Comparison of ENCODE assay signal across 20 mouse cellular contexts in the genomic region with DNA sequence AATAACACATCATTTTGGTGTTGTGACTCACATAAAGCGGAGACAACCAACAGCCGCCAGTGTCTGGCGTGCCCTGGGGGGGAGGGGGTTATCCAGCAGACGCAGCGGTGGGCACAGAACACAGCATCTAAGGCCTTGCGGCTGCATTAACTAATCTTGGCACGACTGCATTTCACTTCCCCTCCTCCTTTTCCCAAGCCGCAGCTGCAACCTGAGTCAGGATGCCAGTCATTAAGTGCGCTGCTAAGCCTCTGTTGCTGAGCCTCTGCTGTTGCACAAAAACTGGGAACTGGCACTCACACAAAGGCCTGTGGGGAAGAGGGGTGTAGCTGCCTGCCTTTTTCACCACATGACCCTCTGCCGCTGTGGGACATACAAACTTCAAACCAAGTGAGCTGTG.
DNase-seq lines count a peak whose midpoint lies in the region; ATAC-seq and TF ChIP-seq lines count a peak whose summit lies in the region.
"Had no signal": no experiment of that assay in that cellular context is flagged by ENCODE, and none has a peak within 500 bp of the region (broad histone marks: within the 10 kb centered on the region; RNA-seq: fewer than 3 reads in every experiment).

No protein-coding gene starts in this region.

- no peaks in the 10 kb centered on the region for H3K4me1 ChIP-seq in forebrain, embryonic 12.5 days
- no peaks in the 10 kb centered on the region for H3K4me1 ChIP-seq in forebrain, embryonic 16.5 days (replicated peaks; ENCODE audit: control insufficient read depth, insufficient read depth, low read length)
- H3K4me1 ChIP-seq in midbrain, embryonic 11.5 days (ENCODE audit: control insufficient read depth, insufficient read depth, low read length) = no peaks in the 10 kb centered on the region
- H3K4me1 ChIP-seq in midbrain, embryonic 15.5 days = no peaks in the 10 kb centered on the region
- H3K4me1 ChIP-seq in midbrain, embryonic 14.5 days (ENCODE audit: control insufficient read depth, insufficient read depth, low read length) = no peaks in the 10 kb centered on the region
- no peaks in the 10 kb centered on the region for H3K4me1 ChIP-seq in lung, adult 2 months (ENCODE audit: control insufficient read depth, insufficient read depth, low read length)
- H3K4me1 ChIP-seq: embryonic facial prominence, embryonic 15.5 days; heart, embryonic 10.5 days; limb, embryonic 12.5 days; liver, embryonic 15.5 days had no signal

- no peaks in the 10 kb centered on the region for H3K9me3 ChIP-seq in forebrain, embryonic 12.5 days
- H3K9me3 ChIP-seq in forebrain, embryonic 16.5 days (ENCODE audit: control insufficient read depth, low read length) = no peaks in the 10 kb centered on the region
- H3K9me3 ChIP-seq in midbrain, embryonic 11.5 days (ENCODE audit: control insufficient read depth, low read length) = no peaks in the 10 kb centered on the region
- H3K9me3 ChIP-seq in midbrain, embryonic 15.5 days = no peaks in the 10 kb centered on the region
- H3K9me3 ChIP-seq in midbrain, embryonic 14.5 days (ENCODE audit: control insufficient read depth, low read length) = no peaks in the 10 kb centered on the region
- H3K9me3 ChIP-seq: embryonic facial prominence, embryonic 15.5 days; heart, embryonic 10.5 days; limb, embryonic 12.5 days; liver, embryonic 15.5 days had no signal

- no peak for TF ChIP-seq CTCF in brain, embryonic 14.5 days (IDR thresholded peaks at IDR 0.05; ENCODE audit: borderline replicate concordance, extremely low read depth, insufficient read depth, insufficient read length)
- no peak for TF ChIP-seq CTCF in lung, adult 2 months (IDR thresholded peaks at IDR 0.05; ENCODE audit: insufficient read depth, low read length)

- no peaks in the 10 kb centered on the region for H3K36me3 ChIP-seq in forebrain, embryonic 12.5 days (replicated peaks)
- no peaks in the 10 kb centered on the region for H3K36me3 ChIP-seq in forebrain, embryonic 16.5 days (ENCODE audit: control insufficient read depth, insufficient read depth)
- H3K36me3 ChIP-seq in midbrain, embryonic 11.5 days (ENCODE audit: control insufficient read depth, insufficient read depth, low read length) = no peaks in the 10 kb centered on the region
- H3K36me3 ChIP-seq in midbrain, embryonic 15.5 days (replicated peaks) = no peaks in the 10 kb centered on the region
- H3K36me3 ChIP-seq in midbrain, embryonic 14.5 days (ENCODE audit: control insufficient read depth, insufficient read depth, low read length) = no peaks in the 10 kb centered on the region
- H3K36me3 ChIP-seq: embryonic facial prominence, embryonic 15.5 days; heart, embryonic 10.5 days; limb, embryonic 12.5 days; liver, embryonic 15.5 days had no signal

- H3K4me3 ChIP-seq in forebrain, embryonic 12.5 days (replicated peaks) = no peak overlapping the region
- no peak overlapping the region for H3K4me3 ChIP-seq in forebrain, embryonic 16.5 days (replicated peaks; ENCODE audit: low read length)
- H3K4me3 ChIP-seq in midbrain, embryonic 11.5 days (ENCODE audit: low read depth, low read length) = no peak overlapping the region
- H3K4me3 ChIP-seq in midbrain, embryonic 15.5 days = no peak overlapping the region
- H3K4me3 ChIP-seq in midbrain, embryonic 14.5 days (replicated peaks; ENCODE audit: low read depth, low read length) = no peak overlapping the region
- H3K4me3 ChIP-seq in lung, adult 2 months (replicated peaks; ENCODE audit: extremely low read depth, low read depth, low read length) = no peak overlapping the region
- H3K4me3 ChIP-seq: embryonic facial prominence, embryonic 15.5 days; heart, embryonic 10.5 days; limb, embryonic 12.5 days; liver, embryonic 15.5 days; megakaryocyte, embryonic 14.5 days had no signal

- TF ChIP-seq POLR2A in brain, embryonic 14.5 days (IDR thresholded peaks at IDR 0.05; ENCODE audit: borderline replicate concordance, extremely low read depth, insufficient read depth, insufficient read length, poor library complexity, severe bottlenecking) = no peak
- no peak for TF ChIP-seq POLR2A in lung, adult 2 months (IDR thresholded peaks at IDR 0.05; ENCODE audit: borderline replicate concordance, extremely low read depth, low read depth, low read length)

- no peaks in the 10 kb centered on the region for H3K27me3 ChIP-seq in forebrain, embryonic 12.5 days
- no peaks in the 10 kb centered on the region for H3K27me3 ChIP-seq in forebrain, embryonic 16.5 days (replicated peaks; ENCODE audit: control insufficient read depth, insufficient read depth, low read length)
- no peaks in the 10 kb centered on the region for H3K27me3 ChIP-seq in midbrain, embryonic 11.5 days (ENCODE audit: control insufficient read depth, insufficient read depth, low read length)
- H3K27me3 ChIP-seq in midbrain, embryonic 15.5 days (replicated peaks) = no peaks in the 10 kb centered on the region
- no peaks in the 10 kb centered on the region for H3K27me3 ChIP-seq in midbrain, embryonic 14.5 days (ENCODE audit: control insufficient read depth, insufficient read depth, low read length)
- H3K27me3 ChIP-seq: embryonic facial prominence, embryonic 15.5 days; limb, embryonic 12.5 days; liver, embryonic 15.5 days; megakaryocyte, embryonic 14.5 days had no signal

- no peak overlapping the region for H3K27ac ChIP-seq in forebrain, embryonic 12.5 days
- H3K27ac ChIP-seq in forebrain, embryonic 16.5 days (ENCODE audit: low read length) = no peak overlapping the region
- no peak overlapping the region for H3K27ac ChIP-seq in midbrain, embryonic 11.5 days (ENCODE audit: low read depth, low read length)
- no peak overlapping the region for H3K27ac ChIP-seq in midbrain, embryonic 15.5 days
- H3K27ac ChIP-seq in midbrain, embryonic 14.5 days (replicated peaks; ENCODE audit: low read depth, low read length) = no peak overlapping the region
- H3K27ac ChIP-seq: embryonic facial prominence, embryonic 15.5 days; heart, embryonic 10.5 days; limb, embryonic 12.5 days; liver, embryonic 15.5 days had no signal

- DNase-seq in midbrain, embryonic 11.5 days (ENCODE audit: low spot score, missing footprints) = peak; percentile 71
- DNase-seq in brain, embryonic 14.5 days (ENCODE audit: low read depth) = peak; percentile 71
- DNase-seq in midbrain, embryonic 14.5 days = peak; percentile 13
- DNase-seq in lung, adult 2 months = no peak
- DNase-seq: cerebellum, adult 11-12 months; gastrocnemius, postnatal 14 days; heart, postnatal 10 days; kidney, adult 2 months; kidney, postnatal 14 days; lung, postnatal 10 days; retina, postnatal 1 day had no signal

- WGBS in forebrain, embryonic 12.5 days = 84% methylated on average over 10 of the region's 10 CpGs
- WGBS in forebrain, embryonic 16.5 days = 64% methylated on average over 10 of the region's 10 CpGs
- 87% methylated on average over 10 of the region's 10 CpGs for WGBS in midbrain, embryonic 11.5 days
- WGBS in midbrain, embryonic 15.5 days = 84% methylated on average over 10 of the region's 10 CpGs
- 78% methylated on average over 10 of the region's 10 CpGs for WGBS in midbrain, embryonic 14.5 days
- WGBS in lung, adult 2 months = 79% methylated on average over 10 of the region's 10 CpGs

- H3K4me2 ChIP-seq in forebrain, embryonic 12.5 days = no peak overlapping the region
- no peak overlapping the region for H3K4me2 ChIP-seq in forebrain, embryonic 16.5 days (ENCODE audit: low read length)
- H3K4me2 ChIP-seq in midbrain, embryonic 11.5 days = no peak overlapping the region
- no peak overlapping the region for H3K4me2 ChIP-seq in midbrain, embryonic 15.5 days
- no peak overlapping the region for H3K4me2 ChIP-seq in midbrain, embryonic 14.5 days (ENCODE audit: low read length)
- H3K4me2 ChIP-seq: embryonic facial prominence, embryonic 15.5 days; limb, embryonic 12.5 days; liver, embryonic 15.5 days had no signal

- 0 out of 2 replicates have a peak, but pooled peaks have one; percentile 53 for ATAC-seq in forebrain, embryonic 12.5 days (ENCODE audit: low FRiP score)
- ATAC-seq in forebrain, embryonic 16.5 days = no peak
- no peak; the same call in 1 of the 2 replicates for ATAC-seq in midbrain, embryonic 11.5 days (ENCODE audit: low FRiP score)
- no peak for ATAC-seq in midbrain, embryonic 15.5 days (replicated peaks)
- no peak for ATAC-seq in midbrain, embryonic 14.5 days (ENCODE audit: low FRiP score, low TSS enrichment)
- ATAC-seq: hindbrain, embryonic 16.5 days had no signal

- no peak overlapping the region for H3K9ac ChIP-seq in forebrain, embryonic 12.5 days
- no peak overlapping the region for H3K9ac ChIP-seq in forebrain, embryonic 16.5 days (replicated peaks; ENCODE audit: low read depth, low read length)
- H3K9ac ChIP-seq in midbrain, embryonic 11.5 days (ENCODE audit: low read length) = no peak overlapping the region
- no peak overlapping the region for H3K9ac ChIP-seq in midbrain, embryonic 15.5 days
- no peak overlapping the region for H3K9ac ChIP-seq in midbrain, embryonic 14.5 days (replicated peaks; ENCODE audit: low read length)
- H3K9ac ChIP-seq: embryonic facial prominence, embryonic 15.5 days; limb, embryonic 12.5 days; liver, embryonic 15.5 days had no signal
